Mouse (Mus musculus) myocyte (in vitro differentiated cells): Measurements from ENCODE around the gene Krtap24-1.

Source experiments
- CEBPB ChIP-seq: IDR thresholded peaks from 2 replicates; pipeline ENCODE4 v1.6.1; 2011; ENCODE audit warnings: mild to moderate bottlenecking, moderate library complexity; ENCODE audit not compliant: poor library complexity, insufficient read depth, severe bottlenecking
- E2F4 ChIP-seq: IDR thresholded peaks from one replicate; pipeline ENCODE4 v1.6.1; 2011; ENCODE audit warnings: mild to moderate bottlenecking, control low read depth, moderate library complexity; ENCODE audit not compliant: insufficient read depth
- POLR2A ChIP-seq: IDR thresholded peaks from one replicate; pipeline ENCODE4 v1.6.1; 2011; ENCODE audit warnings: low read depth, mild to moderate bottlenecking, control low read depth, moderate library complexity; ENCODE audit not compliant: insufficient read length
- REST ChIP-seq: IDR thresholded peaks from one replicate; pipeline ENCODE4 v1.6.1; 2011; ENCODE audit warnings: mild to moderate bottlenecking, control low read depth, moderate library complexity; ENCODE audit not compliant: insufficient read depth, insufficient read length
- TCF12 ChIP-seq: IDR thresholded peaks from one replicate; pipeline ENCODE4 v1.6.1; 2011; ENCODE audit warnings: mild to moderate bottlenecking, control low read depth; ENCODE audit not compliant: poor library complexity, insufficient read depth, severe bottlenecking
- USF1 ChIP-seq: IDR thresholded peaks from one replicate; pipeline ENCODE4 v1.6.1; 2011; ENCODE audit warnings: low read depth, mild to moderate bottlenecking, control low read depth, moderate library complexity

- TF ChIP-seq E2F4 (no peak), USF1 (no peak), POLR2A (no peak), REST (no peak), CEBPB (no peak), TCF12 (no peak)
Measured at GRCm38 (mm10) chr16:88575885-88576679, 36.0 kb downstream of the Krtap24-1 start.
